Mouse (Mus musculus) adrenal gland (tissue): Measurements from ENCODE around the gene Myh6.
"Not testable (repeated sequence)": the region's sequence is repeated elsewhere in the genome, so short reads cannot be mapped to it uniquely, and the experiment has no call there.

Source experiments
- intact Hi-C: fragments of 180-260 bp; cut with DNase I; formaldehyde crosslinking; loops from one replicate; pipeline ENCODE4 v1.15.1; 2025

The Myh6 gene

DNA sequence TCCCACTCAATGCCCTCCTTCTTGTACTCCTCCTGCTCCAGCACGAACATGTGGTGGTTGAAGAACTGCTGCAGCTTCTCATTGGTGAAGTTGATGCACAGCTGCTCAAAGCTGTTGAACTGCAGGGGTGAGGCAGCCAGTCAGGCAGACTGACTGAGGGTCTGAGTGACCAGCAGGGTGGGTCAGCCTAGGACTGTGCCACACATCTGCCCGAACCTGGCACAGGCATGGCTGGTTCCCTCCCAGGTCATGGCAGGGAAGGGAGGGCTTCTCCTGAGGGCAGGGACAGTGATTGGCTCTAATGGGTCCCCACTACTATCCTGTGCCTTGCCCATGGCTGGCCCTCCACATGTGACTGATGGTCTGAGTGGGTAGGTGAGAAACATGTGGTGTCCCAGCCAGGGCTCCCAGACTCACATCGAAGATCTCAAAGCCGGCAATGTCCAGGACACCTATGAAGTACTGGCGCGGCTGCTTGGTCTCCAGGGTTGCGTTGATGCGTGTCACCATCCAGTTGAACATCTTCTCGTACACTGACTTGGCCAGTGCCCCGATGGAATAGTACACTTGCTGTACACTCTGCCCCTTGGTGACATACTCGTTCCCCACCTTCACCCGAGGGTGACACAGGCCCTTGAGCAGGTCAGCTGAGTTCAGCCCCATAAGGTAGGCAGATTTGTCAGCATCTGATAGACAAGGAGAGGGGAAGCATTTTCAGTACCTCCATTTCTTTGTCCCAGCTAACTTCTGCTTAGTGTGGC lies 6.7 kb downstream of the Myh6 start:
- intact Hi-C loops: not testable (repeated sequence)

GRCm38 (mm10) chr14:54959197-54959596 lies 7.5 kb downstream of the Myh6 start:
- intact Hi-C loops: no loop called here

GRCm38 (mm10) chr14:54958503-54958902 lies 8.2 kb downstream of the Myh6 start:
- intact Hi-C loops: no loop called here

DNA sequence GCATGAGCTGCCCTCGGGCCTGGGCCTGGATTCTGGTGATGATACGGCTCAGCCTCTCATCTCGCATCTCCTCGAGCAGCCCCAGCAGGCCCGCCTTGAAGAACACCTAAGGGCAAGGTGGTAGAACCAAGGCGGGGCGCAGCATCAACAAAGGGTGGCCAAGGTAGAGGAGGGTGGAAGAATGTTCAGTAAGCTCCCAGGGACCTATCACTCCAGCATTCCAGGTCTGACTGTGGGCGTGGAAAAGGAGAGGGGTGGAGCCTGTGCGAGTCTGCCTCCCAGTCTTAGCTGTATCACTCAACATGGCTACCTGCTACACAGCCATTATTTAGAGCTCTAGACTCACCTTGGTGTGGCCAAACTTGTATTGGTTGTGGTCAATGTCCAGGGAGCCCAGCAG lies 10.2 kb downstream of the Myh6 start:
- intact Hi-C loops: no loop called here

GRCm38 (mm10) chr14:54955481-54955880 lies 11.2 kb downstream of the Myh6 start:
- intact Hi-C loops: no loop called here

GRCm38 (mm10) chr14:54954474-54954873 lies 12.3 kb downstream of the Myh6 start:
- intact Hi-C loops: no loop called here

DNA sequence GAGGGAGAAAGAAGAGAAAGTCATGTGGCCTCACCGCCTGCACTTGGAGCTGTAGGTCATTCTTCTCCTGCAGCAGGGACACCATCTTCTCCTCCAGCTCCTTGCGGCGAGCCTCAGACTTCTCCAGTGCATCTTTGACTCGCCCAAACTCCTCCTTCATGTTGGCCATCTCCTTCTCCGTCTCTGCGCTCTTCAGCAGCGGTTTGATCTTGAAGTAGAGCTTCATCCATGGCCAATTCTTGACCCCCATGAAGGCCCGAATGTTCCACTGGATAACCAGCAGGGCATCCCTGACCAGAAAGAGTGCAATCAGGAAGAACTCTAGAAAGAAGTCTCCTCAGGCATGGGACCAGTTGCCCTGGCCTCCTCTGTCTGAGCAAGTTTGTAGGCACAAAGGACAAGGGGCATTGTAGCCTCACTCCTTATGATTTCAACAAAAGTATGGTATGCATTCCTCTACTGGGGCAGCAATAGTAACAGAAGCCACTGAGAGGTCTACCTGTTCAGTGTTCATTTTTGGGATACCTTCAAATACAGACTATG lies 13.0 kb downstream of the Myh6 start:
- intact Hi-C loops: no loop called here

GRCm38 (mm10) chr14:54951587-54951986 lies 15.1 kb downstream of the Myh6 start:
- intact Hi-C loops: no loop called here

DNA sequence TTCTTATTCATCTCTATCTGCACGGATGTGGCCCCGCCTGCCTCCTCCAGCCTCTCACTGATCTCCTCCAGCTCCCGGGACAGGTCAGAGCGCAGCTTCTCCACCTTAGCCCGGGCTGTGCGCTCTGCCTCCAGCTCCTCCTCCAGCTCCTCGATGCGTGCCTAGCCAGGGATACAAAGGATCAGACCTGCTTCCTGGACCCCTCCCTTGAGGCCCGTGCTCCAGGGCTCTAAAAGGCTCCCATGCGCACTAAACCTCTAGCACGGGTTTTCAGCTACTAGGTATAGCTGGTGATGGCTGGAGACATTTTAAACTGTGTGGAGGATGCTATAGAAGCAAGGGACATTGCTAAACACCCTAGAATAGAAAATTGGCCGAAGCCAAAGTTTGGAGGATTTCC lies 16.2 kb downstream of the Myh6 start:
- intact Hi-C loops: no loop called here

- intact Hi-C loops: no loop called here
These were observed 17.9 kb downstream of the Myh6 start for GRCm38 (mm10) chr14:54948781-54949180.

DNA sequence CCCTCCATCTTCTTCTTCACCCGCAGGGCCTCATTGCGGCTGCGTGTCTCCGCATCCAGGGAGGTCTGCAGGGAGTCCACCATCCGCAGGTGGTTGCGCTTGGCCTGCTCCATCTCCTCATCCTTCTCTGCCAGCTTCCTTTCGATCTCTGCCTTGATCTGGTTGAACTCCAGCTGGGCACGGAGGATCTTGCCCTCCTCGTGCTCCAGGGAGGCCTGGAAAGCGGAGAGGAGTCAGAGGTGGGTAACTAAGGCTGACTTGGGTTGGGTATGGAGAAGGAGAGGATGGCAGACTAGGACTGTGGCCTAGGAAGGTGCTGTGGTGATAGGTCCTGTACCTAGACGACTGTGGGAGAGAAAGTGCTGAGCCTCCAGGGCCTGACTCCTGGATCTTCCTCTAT lies 19.7 kb downstream of the Myh6 start:
- intact Hi-C loops: not testable (repeated sequence)

GRCm38 (mm10) chr14:54945975-54946704 lies 20.6 kb downstream of the Myh6 start:
- intact Hi-C loops: no loop called here

DNA sequence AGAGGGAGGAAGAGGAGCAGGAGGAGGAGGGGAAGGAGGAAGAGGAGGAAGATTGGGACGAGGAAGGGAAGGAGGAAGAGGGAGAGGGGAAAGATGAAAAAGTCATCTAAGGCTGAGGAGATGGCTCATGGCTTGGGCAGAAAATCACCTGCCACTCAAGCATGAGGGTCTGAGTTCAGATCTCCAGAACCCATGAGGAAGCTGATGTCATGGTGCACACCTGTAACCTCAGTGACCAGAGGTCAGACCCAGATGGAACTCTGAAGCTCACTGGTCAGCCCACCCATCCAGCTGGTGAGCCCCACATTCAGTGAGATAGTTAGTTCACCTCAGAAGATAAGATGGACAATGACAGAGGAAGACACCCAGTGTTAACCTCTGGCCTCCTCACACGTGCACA lies 21.8 kb downstream of the Myh6 start:
- intact Hi-C loops: no loop called here

DNA sequence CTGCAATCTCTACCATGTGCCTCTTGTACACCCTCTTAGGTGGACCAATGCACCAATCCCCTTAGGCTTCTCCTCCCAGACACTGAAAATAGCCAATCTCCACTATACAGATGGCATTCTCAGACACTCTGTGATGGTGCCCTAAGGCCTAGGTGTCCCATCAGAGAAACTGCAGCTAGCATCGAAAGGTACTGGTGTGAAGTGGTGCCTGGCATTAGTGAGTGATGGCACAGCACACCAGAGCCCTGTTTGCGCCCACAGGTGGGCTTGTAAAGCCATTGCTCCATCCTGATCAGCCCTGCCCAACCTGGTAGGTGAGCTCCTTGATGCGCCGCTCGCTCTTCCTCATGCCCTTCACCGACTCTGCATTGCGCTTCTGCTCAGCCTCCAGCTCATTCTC lies 22.8 kb downstream of the Myh6 start:
- intact Hi-C loops: no loop called here

DNA sequence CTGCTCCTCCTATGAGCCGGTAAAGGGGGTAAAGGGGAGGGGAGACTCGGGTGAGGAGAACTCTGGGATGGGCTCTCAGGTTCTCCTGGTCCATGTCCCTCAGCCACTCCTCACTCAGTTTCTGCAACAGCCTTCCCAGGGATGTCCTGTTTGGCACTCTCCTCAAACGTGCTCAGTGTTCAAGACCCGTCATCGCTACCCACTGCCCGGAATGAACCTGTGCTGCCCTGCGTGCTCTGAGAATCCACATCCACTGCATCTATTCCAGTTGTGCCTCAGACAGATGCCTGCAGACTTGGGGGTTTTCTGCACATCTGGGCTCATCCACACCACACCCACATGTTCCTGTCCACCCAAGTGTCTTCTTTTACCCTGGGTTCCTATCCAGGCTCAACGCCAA lies 24.2 kb downstream of the Myh6 start:
- intact Hi-C loops: no loop called here

DNA sequence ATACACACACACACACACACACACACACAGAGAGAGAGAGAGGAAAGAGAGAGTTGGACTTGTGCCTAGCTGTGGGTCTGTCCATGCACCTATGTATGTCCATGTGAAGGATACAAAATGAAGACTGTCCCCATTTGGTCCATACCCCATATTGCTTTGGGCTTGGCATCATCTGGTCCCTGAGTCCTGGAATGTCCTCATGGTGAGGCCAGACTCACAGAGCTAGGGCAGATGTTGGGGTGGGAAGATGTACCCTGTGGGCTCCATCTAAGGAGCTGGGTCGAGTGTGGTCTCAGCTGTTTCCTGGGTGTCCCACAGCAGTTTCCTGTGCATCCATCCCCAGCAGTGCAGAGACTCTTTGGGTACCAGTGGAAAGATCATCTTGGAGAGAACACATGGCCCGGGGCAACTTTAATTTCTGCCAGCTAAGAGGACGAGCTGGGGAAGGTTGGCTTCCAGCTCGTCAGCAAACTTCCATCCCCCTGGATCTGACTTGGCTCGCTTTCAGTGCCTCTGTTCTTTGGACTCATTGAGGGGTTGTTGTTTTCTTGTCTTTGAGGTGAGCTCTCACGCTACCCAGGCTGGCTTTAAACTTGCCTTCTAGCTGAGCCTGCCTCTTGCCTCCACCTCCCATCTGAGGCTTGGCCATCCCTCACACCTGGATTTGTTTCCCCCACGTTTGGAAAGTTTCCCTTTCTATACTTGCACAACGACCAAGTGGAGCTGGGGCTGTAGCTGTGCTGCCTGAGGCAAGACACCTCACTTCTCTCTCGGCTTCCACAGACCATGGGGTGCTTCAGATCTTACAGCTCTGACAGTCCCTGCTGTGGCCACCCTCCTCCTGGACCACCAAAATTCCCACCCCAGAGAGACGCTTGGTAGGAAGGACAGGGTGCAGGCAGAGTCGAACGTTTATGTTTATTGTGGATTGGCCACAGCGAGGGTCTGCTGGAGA lies 25.4 kb downstream of the Myh6 start:
- intact Hi-C loops: loop anchor here (2.0 kb wide), 1 partner anchor 40 kb away; no protein-coding TSS in a partner anchor

- intact Hi-C loops: loop anchor here (2.0 kb wide), 1 partner anchor 39 kb away; no protein-coding TSS in a partner anchor
These were observed 26.6 kb downstream of the Myh6 start for GRCm38 (mm10) chr14:54940176-54940530.

DNA sequence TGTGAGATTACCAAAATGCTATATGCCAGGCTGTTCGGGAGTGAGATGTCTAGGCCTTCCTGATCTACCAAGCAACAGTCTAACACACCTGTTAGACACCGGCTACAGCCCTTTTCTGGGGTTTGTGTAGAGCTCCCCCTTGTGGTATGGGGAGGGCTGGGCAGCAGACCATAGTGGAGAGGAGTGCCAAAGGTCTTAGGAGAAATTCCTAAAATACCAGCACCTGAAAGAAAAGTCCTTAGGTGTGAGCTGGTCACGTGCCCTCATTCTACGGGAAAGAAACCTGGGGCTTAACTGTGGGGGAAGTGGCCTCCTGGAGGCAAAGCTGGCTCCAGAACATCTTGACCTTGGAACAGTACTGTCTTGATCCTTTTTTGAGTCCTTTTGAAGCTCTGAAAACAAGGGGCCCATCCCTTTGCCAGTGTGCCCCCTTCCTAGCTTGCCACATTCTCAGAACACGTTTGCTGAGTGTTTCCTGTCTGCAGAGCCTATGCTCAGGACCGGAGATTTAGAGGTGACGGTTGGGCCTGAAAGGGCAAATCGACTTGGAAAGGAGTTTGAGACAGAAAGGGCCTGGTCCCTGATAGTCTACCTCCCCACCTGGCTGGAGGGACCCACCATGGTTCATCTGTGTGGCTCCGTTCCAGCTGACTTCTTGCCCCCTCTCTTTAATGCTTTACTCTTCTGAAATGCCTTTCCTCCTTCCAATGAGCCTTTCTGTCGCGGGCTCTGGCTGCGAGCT lies 27.1 kb downstream of the Myh6 start:
- intact Hi-C loops: loop anchor here (2.0 kb wide), 2 partner anchors 39 to 97 kb away; no protein-coding TSS in a partner anchor

DNA sequence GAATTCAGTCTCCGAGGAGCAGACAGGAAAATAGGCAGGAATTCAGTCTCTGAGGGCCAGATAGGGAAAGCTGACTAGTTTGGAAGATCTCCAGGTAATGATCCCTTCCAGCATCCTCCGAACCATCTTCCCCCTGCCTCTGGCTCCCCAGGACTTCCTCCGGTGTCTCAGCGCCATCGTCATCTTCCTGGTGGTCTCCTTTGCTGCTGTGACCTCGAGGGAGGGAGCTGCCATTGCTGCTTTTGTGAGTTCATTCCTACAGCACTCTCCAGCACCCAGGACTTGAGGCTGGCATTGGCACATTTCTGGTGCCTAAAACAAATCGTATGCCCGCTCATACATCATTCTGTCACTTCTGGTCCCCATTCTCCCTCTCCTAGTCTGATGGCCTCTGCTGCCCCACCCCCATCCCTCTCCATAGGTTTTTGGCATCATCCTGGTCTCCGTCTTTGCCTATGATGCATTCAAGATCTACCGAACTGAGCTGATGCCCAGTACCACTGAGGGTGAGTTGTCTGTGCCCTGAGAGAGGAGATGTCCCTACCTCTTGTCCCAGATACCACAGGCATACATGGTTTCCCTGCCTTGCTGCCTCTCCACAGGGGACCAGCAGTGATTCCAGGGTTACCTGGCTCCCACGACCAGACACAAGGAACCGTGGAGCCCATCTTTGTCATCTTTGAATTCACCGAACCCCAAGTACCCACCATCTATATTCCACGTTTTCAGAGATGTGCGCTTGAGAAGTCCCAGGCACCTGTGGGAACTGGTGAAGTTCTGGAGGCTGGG lies 28.1 kb downstream of the Myh6 start:
- intact Hi-C loops: loop anchor here (2.0 kb wide), 1 partner anchor 96 kb away; no protein-coding TSS in a partner anchor
